Mouse (Mus musculus) intestine, postnatal 0 days (tissue): ENCODE data around the gene Cerk. TPM values are rescaled to one million over a fixed set of nuclear protein-coding genes. Genes with fewer than 3 reads are reported as not detected.
"Not testable (repeated sequence)": the region's sequence is repeated elsewhere in the genome, so short reads cannot be mapped to it uniquely, and the experiment has no call there.

ENCODE experiments used
- ATAC-seq: fragments of 200-750 bp; cut with Nextera tagmentation; 2 replicates; pipeline ENCODE4 v1.8.0; 2017; ENCODE audit warnings: mild to moderate bottlenecking, moderate TSS enrichment, moderate library complexity
- H3K27ac ChIP-seq: fragments of 300-500 bp; sonication (generic); 2 replicates; pipeline ENCODE4 v1.5.1; 2014; ENCODE audit warnings: mild to moderate bottlenecking, low read depth, low read length, moderate library complexity
- H3K27me3 ChIP-seq: fragments of 300-500 bp; sonication (generic); replicated peaks from 2 replicates; pipeline ENCODE4 v1.6.1; 2014; ENCODE audit warnings: low read length, mixed read lengths; ENCODE audit not compliant: control insufficient read depth, insufficient read depth
- H3K36me3 ChIP-seq: fragments of 300-500 bp; sonication (generic); 2 replicates; pipeline ENCODE4 v1.6.1; 2014; ENCODE audit warnings: mild to moderate bottlenecking, moderate library complexity; ENCODE audit not compliant: control insufficient read depth, insufficient read depth
- H3K4me1 ChIP-seq: fragments of 300-500 bp; sonication (generic); replicated peaks from 2 replicates; pipeline ENCODE4 v1.6.1; 2014; ENCODE audit warnings: antibody characterized with exemption, low read length, mixed read lengths; ENCODE audit not compliant: control insufficient read depth, insufficient read depth
- H3K4me2 ChIP-seq: fragments of 300-500 bp; sonication (generic); replicated peaks from 2 replicates; pipeline ENCODE4 v1.6.1; 2014; ENCODE audit warnings: low read depth, mild to moderate bottlenecking, moderate library complexity
- H3K4me3 ChIP-seq: fragments of 300-500 bp; sonication (generic); 2 replicates; pipeline ENCODE4 v1.5.1; 2014; ENCODE audit warnings: low read depth, low read length
- H3K9ac ChIP-seq: fragments of 300-500 bp; sonication (generic); 2 replicates; pipeline ENCODE4 v1.6.1; 2014; ENCODE audit warnings: mild to moderate bottlenecking, low read depth, low read length
- H3K9me3 ChIP-seq: fragments of 300-500 bp; sonication (generic); 2 replicates; pipeline ENCODE4 v1.6.1; 2016; ENCODE audit warnings: mixed run types; ENCODE audit not compliant: control insufficient read depth
- CTCF ChIP-seq: sonication (generic); IDR thresholded peaks from 2 replicates; pipeline ENCODE4 v1.5.1; 2016; ENCODE audit warnings: low read depth, mild to moderate bottlenecking, control low read depth, antibody characterized with exemption, moderate library complexity
- WGBS: fragments of 180-500 bp; shearing (Covaris S2); extraction: QIAGEN DNeasy Blood & Tissue Kit; methylation state at CpG from one replicate; pipeline ENCODE4 v1.1.7; 2014; 5-methylcytosine and 5-hydroxymethylcytosine counted together
- polyA plus RNA-seq: library from polyadenylated mRNA; unstranded; fragments of >200 nt; fragmentation: Nextera tagmentation; extraction: Ambion mirVana; gene quantifications from 2 replicates; pipeline ENCODE4 v1.2.1, GENCODE M21; 2015

Gene Cerk
- polyA plus RNA-seq, 1 experiment from 2014 or later = 4.2 TPM

- H3K4me1 ChIP-seq = no peaks in the 10 kb centered on the region; the same call in 1 of the 2 replicates
- peak within 1 kb of the TSS; percentile 99 for H3K4me2 ChIP-seq
- 0 out of 2 replicates have a peak, but pooled peaks cover 1% of the 10 kb centered on the region for H3K36me3 ChIP-seq
- TF ChIP-seq CTCF = no peak
- peak within 1 kb of the TSS; percentile 92 for H3K4me3 ChIP-seq
- H3K27me3 ChIP-seq = no peaks in the 10 kb centered on the region
- peak; percentile 86 for ATAC-seq
- peak within 1 kb of the TSS; percentile 96 for H3K27ac ChIP-seq
- no peaks in the 10 kb centered on the region for H3K9me3 ChIP-seq
- peak within 1 kb of the TSS; percentile 76 for H3K9ac ChIP-seq
- WGBS = under 1% methylated on average over 64 of the region's 64 CpGs
Measured at GRCm38 (mm10) chr15:86213753-86214548, 28.0 kb upstream of the Cerk start, which contains the start of gene Tbc1d22a. Tbc1d22a (plus strand) TSS chr15:86214459.

- not testable (repeated sequence) for H3K9ac ChIP-seq, H3K36me3 ChIP-seq, H3K4me3 ChIP-seq, H3K27ac ChIP-seq, H3K4me2 ChIP-seq, ATAC-seq, H3K27me3 ChIP-seq, H3K4me1 ChIP-seq, H3K9me3 ChIP-seq
- WGBS = 83% methylated on average over 5 of the region's 5 CpGs
Measured at GRCm38 (mm10) chr15:86212193-86212592, 26.3 kb upstream of the Cerk start.

DNA sequence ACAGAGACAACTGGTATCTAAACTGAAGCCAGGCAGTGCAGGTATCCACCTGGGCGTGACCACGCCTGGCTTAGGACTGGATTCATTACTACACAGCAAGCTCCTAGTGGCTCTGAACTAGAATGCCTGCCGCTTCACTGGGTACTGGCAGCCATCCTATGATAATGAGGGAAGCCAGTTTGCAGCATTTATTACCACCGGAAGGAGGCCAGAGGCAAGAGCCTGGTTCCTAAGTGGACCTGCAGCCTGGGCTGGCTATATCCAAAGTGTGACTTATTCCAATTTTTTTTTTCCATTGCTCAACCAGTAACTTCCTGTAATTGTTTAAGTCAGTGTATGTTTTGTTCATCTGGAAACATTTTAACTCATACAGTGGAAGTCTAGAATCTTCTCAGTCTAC lies 20.4 kb upstream of the Cerk start:
- peak; percentile 17 for TF ChIP-seq CTCF
- no peak overlapping the region for H3K9ac ChIP-seq
- H3K4me3 ChIP-seq = no peak overlapping the region
- WGBS = 54% methylated on average over 4 of the region's 4 CpGs
- H3K4me1 ChIP-seq = no peaks in the 10 kb centered on the region
- H3K4me2 ChIP-seq = 0 out of 2 replicates have a peak overlapping the region, but pooled peaks have one; percentile 21
- no peaks in the 10 kb centered on the region for H3K9me3 ChIP-seq
- 0 out of 2 replicates have a peak, but pooled peaks cover 3% of the 10 kb centered on the region for H3K36me3 ChIP-seq
- ATAC-seq = no peak
- H3K27me3 ChIP-seq = no peaks in the 10 kb centered on the region
- no peak overlapping the region; the same call in 1 of the 2 replicates for H3K27ac ChIP-seq

GRCm38 (mm10) chr15:86205300-86205699 lies 19.4 kb upstream of the Cerk start:
- H3K36me3 ChIP-seq = 0 out of 2 replicates have a peak, but pooled peaks cover 3% of the 10 kb centered on the region
- H3K4me2 ChIP-seq = no peak overlapping the region
- H3K27ac ChIP-seq = no peak overlapping the region
- no peaks in the 10 kb centered on the region for H3K27me3 ChIP-seq
- no peaks in the 10 kb centered on the region for H3K9me3 ChIP-seq
- no peaks in the 10 kb centered on the region for H3K4me1 ChIP-seq
- H3K9ac ChIP-seq = no peak overlapping the region
- no peak for ATAC-seq
- peak; percentile 73 for TF ChIP-seq CTCF
- WGBS = 61% methylated on average over 2 of the region's 2 CpGs
- H3K4me3 ChIP-seq = no peak overlapping the region

DNA sequence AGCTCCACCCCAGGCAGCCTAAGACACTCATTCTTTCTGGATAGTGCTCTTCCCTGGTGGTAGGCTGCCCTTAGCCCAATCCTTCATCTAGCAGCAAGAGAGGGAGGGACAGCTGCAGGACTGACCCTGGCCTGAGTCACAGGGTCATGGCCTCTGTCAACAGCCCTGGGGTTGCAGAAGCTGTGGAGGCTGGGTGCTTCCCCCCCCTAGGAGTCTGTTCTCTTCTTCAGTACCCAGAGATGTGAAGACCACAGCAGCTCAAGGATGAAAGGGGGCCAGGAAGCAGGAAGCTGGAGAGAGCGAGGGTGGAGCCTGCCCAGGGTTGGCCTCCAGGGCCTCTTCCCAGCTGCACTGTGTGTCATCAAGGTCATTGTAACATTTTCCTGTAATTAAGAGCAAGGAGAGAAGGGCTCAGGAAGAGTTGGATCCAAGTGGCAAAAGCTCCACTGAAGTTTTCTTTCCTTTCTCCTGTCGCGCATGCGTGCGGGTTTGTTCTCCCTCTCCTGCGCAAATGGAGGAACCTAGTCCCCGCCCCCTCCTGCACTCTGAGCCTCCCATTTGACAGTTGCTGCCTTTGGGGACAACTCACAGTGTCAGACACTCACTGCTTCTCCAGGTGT lies 18.1 kb upstream of the Cerk start:
- WGBS = 58% methylated on average over 7 of the region's 7 CpGs

GRCm38 (mm10) chr15:86203292-86203793 lies 17.4 kb upstream of the Cerk start:
- 78% methylated on average over 7 of the region's 7 CpGs for WGBS
- H3K4me3 ChIP-seq = no peak overlapping the region
- no peak overlapping the region for H3K9ac ChIP-seq
- no peak for TF ChIP-seq CTCF
- H3K27ac ChIP-seq = no peak overlapping the region
- H3K27me3 ChIP-seq = no peaks in the 10 kb centered on the region
- no peaks in the 10 kb centered on the region for H3K4me1 ChIP-seq
- H3K4me2 ChIP-seq = no peak overlapping the region
- H3K36me3 ChIP-seq = no peaks in the 10 kb centered on the region
- no peak for ATAC-seq
- H3K9me3 ChIP-seq = no peaks in the 10 kb centered on the region

More for the DNA sequence above, 18.1 kb upstream of the Cerk start:
- Histone ChIP-seq H3K36me3 (0 out of 2 replicates have a peak, but pooled peaks cover 3% of the 10 kb centered on the region), H3K9ac (no peak overlapping the region), H3K4me2 (peak overlapping the region; percentile 9; the same call in 1 of the 2 replicates), H3K27ac (no peak overlapping the region), H3K9me3 (no peaks in the 10 kb centered on the region), H3K27me3 (no peaks in the 10 kb centered on the region), H3K4me3 (no peak overlapping the region), H3K4me1 (no peaks in the 10 kb centered on the region)
- TF ChIP-seq CTCF = no peak
- ATAC-seq = no peak
